24 mouse cellular contexts compared by ENCODE assay signal in genomic region chr14:24986404-24986803, GRCm38 (mm10).
DNase-seq lines count a peak whose midpoint lies in the region; ATAC-seq and TF ChIP-seq lines count a peak whose summit lies in the region.
"Had no signal": no experiment of that assay in that cellular context is flagged by ENCODE, and none has a peak within 500 bp of the region (broad histone marks: within the 10 kb centered on the region; RNA-seq: fewer than 3 reads in every experiment).

No protein-coding gene starts in this region.

- 0 out of 2 replicates have a peak, but pooled peaks cover 6% of the 10 kb centered on the region for H3K9me3 ChIP-seq in limb, embryonic 13.5 days
- H3K9me3 ChIP-seq: embryonic facial prominence, embryonic 15.5 days; neural tube, embryonic 13.5 days had no signal

- H3K4me1 ChIP-seq in limb, embryonic 13.5 days: peaks cover 54% of the 10 kb centered on the region
- peaks cover 8% of the 10 kb centered on the region; the same call in 1 of the 2 replicates for H3K4me1 ChIP-seq in cerebellum, adult 2 months (ENCODE audit: control insufficient read depth, insufficient read depth, low read length)
- H3K4me1 ChIP-seq: embryonic facial prominence, embryonic 15.5 days had no signal

- no peak overlapping the region for H3K4me2 ChIP-seq in limb, embryonic 13.5 days (replicated peaks)
- H3K4me2 ChIP-seq: embryonic facial prominence, embryonic 15.5 days; neural tube, embryonic 13.5 days had no signal

- H3K4me3 ChIP-seq in limb, embryonic 13.5 days: no peak overlapping the region
- no peak overlapping the region for H3K4me3 ChIP-seq in cerebellum, adult 2 months (replicated peaks; ENCODE audit: insufficient read depth, low read depth, low read length)
- H3K4me3 ChIP-seq: embryonic facial prominence, embryonic 15.5 days; gastrocnemius, adult 2 months; myocyte; neural tube, embryonic 13.5 days had no signal

- no peak for ATAC-seq in limb, embryonic 13.5 days (ENCODE audit: low FRiP score, low read depth)
- ATAC-seq: forebrain, embryonic 16.5 days; hindbrain, postnatal 0 days; intestine, embryonic 16.5 days; midbrain, embryonic 16.5 days had no signal

- TF ChIP-seq CTCF in cerebellum, adult 2 months (IDR thresholded peaks at IDR 0.05; ENCODE audit: borderline replicate concordance, insufficient read depth, low read depth, low read length): no peak

- peak overlapping the region; percentile 77 for H3K27ac ChIP-seq in limb, embryonic 13.5 days
- H3K27ac ChIP-seq in cerebellum, adult 2 months (ENCODE audit: insufficient read depth, low read length): no peak overlapping the region
- H3K27ac ChIP-seq: embryonic facial prominence, embryonic 15.5 days; gastrocnemius, adult 2 months; hindbrain, postnatal 0 days; neural tube, embryonic 13.5 days had no signal

- 49% methylated on average over 4 of the region's 4 CpGs for WGBS in limb, embryonic 13.5 days
- 66% methylated on average over 4 of the region's 4 CpGs for WGBS in cerebellum, adult 2 months

- intact Hi-C loops in left cerebral cortex, postnatal 4 days (cut with DNase I): no loop called here

- no peak overlapping the region for H3K9ac ChIP-seq in limb, embryonic 13.5 days
- H3K9ac ChIP-seq: embryonic facial prominence, embryonic 15.5 days; neural tube, embryonic 13.5 days had no signal

- H3K36me3 ChIP-seq in limb, embryonic 13.5 days: no peaks in the 10 kb centered on the region
- H3K36me3 ChIP-seq: embryonic facial prominence, embryonic 15.5 days; neural tube, embryonic 13.5 days had no signal

- peak; percentile 11 for DNase-seq in left cerebral cortex, adult 11 months (ENCODE audit: low spot score)
- no peak for DNase-seq in left cerebral cortex, postnatal 4 days
- peak; percentile 35 for DNase-seq in right cerebral cortex, postnatal 25 days
- no peak for DNase-seq in right cerebral cortex, postnatal 10 days (ENCODE audit: low spot score in 2 of 2)
- DNase-seq in cerebellum, adult 2 months: no peak
- no peak for DNase-seq in embryo, embryonic 10 days (ENCODE audit: low spot score)
- DNase-seq: adrenal gland, adult 8-10 months; cerebellum, adult 18-20 months; cerebellum, postnatal 36 days; gastrocnemius, adult 2 months; kidney, adult 9 months; kidney, postnatal 14 days; layer of hippocampus, postnatal 36 days; lung, postnatal 4 days; retina, postnatal 1 day; spleen, adult 18-20 months had no signal

- H3K27me3 ChIP-seq in limb, embryonic 13.5 days: no peaks in the 10 kb centered on the region
- H3K27me3 ChIP-seq in cerebellum, adult 2 months (ENCODE audit: control insufficient read depth, insufficient read depth, low read length): no peaks in the 10 kb centered on the region
- H3K27me3 ChIP-seq: embryonic facial prominence, embryonic 15.5 days; neural tube, embryonic 13.5 days had no signal

- TF ChIP-seq POLR2A in cerebellum, adult 2 months (IDR thresholded peaks at IDR 0.05; ENCODE audit: borderline replicate concordance, insufficient read depth, low read length): no peak

Comparison
In these comparisons a context has a peak if more than half of its experiments do, and no peak if none do; other contexts are left out.
1. DNase-seq: peak in left cerebral cortex, adult 11 months (single experiment) and right cerebral cortex, postnatal 25 days (single experiment); none in left cerebral cortex, postnatal 4 days (single experiment), right cerebral cortex, postnatal 10 days (0 of 2), cerebellum, adult 2 months (0 of 2) and embryo, embryonic 10 days (single experiment).